Mouse (Mus musculus): ENCODE data around the gene Dennd4a. TPM values are rescaled to one million over a fixed set of nuclear protein-coding genes. Genes with fewer than 3 reads are reported as not detected.

Gene Dennd4a
- polyA plus RNA-seq, 1 experiment = 2.2 TPM

- no peak overlapping the region for H3K4me3 ChIP-seq (ENCODE audit: low read depth, low read length)
- no peak overlapping the region for H3K27ac ChIP-seq (ENCODE audit: insufficient read depth, low read depth, low read length)
- no peaks in the 10 kb centered on the region for H3K4me1 ChIP-seq (ENCODE audit: control insufficient read depth, insufficient read depth, insufficient read length, low read length)
- H3K36me3 ChIP-seq (ENCODE audit: control insufficient read depth, insufficient read depth, low read length) = no peaks in the 10 kb centered on the region
- H3K27me3 ChIP-seq (ENCODE audit: control insufficient read depth, insufficient read depth, low read length) = no peaks in the 10 kb centered on the region
- 51% methylated on average over 5 of the region's 5 CpGs for WGBS
- TF ChIP-seq POLR2A (IDR thresholded peaks at IDR 0.05; ENCODE audit: low read depth, low read length) = no peak
- TF ChIP-seq CTCF (IDR thresholded peaks at IDR 0.05; ENCODE audit: extremely low read depth, insufficient read length, insufficient replicate concordance, low read depth, low read length) = no peak
These were observed 5.3 kb upstream of the Dennd4a start for GRCm38 (mm10) chr9:64805875-64806274.

DNA sequence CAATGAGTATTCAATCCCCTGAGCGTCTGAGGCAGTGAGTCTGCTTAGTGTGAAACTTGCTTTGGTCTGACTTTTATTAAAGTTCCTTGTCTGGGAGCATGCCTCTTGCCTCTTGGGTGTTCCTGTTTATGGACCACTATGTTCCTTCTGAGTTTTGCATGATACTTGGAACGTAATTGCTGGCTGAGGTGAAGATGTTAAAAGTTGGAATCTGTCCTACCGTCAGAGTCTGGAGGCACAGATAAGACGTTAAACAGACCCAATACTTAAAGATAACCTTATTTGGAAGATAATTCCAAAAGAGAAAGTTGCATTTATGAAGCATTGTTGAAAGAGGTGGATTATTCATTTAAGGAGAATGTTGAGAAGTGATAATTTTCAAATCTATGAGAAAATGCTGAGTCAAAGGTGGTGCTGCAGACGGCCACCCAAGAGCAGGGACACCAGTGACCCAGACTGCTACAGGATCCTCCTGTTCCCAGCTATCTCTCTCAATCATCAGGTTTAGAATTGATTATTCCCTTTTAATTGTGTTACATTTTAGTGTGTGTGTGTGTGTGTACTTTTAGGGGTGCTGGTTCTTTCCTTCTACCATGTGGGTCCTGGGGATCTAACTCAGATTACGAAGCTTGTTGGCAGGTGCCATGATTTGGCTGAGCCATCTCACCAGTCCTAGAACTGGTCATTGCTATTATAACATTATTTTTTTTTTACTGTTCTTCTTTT, 4.6 kb upstream of the Dennd4a start:
- no peak for TF ChIP-seq POLR2A (IDR thresholded peaks at IDR 0.05; ENCODE audit: low read depth, low read length)
- TF ChIP-seq CTCF (IDR thresholded peaks at IDR 0.05; ENCODE audit: extremely low read depth, insufficient read length, insufficient replicate concordance, low read depth, low read length) = no peak
- Histone ChIP-seq H3K27ac (ENCODE audit: insufficient read depth, low read depth, low read length) (no peak overlapping the region), H3K4me3 (ENCODE audit: low read depth, low read length) (no peak overlapping the region), H3K36me3 (ENCODE audit: control insufficient read depth, insufficient read depth, low read length) (no peaks in the 10 kb centered on the region), H3K27me3 (ENCODE audit: control insufficient read depth, insufficient read depth, low read length) (no peaks in the 10 kb centered on the region), H3K4me1 (ENCODE audit: control insufficient read depth, insufficient read depth, insufficient read length, low read length) (no peaks in the 10 kb centered on the region)
- WGBS = 45% methylated on average over 6 of the region's 6 CpGs

DNA sequence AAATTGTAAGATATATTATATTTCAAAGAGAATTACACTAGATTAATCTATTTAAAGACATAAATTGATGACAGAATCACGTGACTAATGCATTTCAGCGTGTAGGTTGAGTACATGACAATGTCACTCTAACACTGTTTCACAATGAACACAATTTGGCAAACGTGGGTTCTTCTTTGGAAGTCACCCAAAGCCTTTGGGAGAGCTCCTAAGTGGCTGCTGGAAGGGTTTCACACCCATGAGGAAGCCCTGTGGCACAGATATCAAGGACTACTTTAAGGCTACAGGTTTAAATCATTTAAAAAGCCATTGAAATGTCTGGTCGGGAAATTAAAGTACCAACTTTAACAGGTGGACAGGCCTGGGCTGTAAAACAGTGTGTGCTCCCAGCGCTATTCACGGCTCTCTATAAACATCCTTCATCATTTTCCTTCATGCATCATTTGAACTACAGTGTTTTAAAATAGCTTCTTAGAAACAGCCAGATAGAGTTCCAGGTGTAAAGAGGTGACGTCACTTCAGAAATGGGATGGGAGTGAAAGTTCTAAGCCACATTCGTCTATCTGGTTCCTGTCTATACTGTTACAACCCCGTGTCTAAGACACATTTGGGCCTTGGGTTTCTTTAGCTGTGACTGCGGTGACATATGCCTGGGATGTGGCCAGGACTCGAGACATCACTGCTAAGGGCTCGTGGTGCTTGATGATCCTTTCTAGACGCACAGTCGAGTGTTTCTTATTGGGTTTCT, 3.9 kb upstream of the Dennd4a start:
- no peak for TF ChIP-seq POLR2A (IDR thresholded peaks at IDR 0.05; ENCODE audit: low read depth, low read length)
- TF ChIP-seq CTCF (IDR thresholded peaks at IDR 0.05; ENCODE audit: extremely low read depth, insufficient read length, insufficient replicate concordance, low read depth, low read length) = no peak
- Histone ChIP-seq H3K27me3 (ENCODE audit: control insufficient read depth, insufficient read depth, low read length) (no peaks in the 10 kb centered on the region), H3K27ac (ENCODE audit: insufficient read depth, low read depth, low read length) (no peak overlapping the region), H3K36me3 (ENCODE audit: control insufficient read depth, insufficient read depth, low read length) (no peaks in the 10 kb centered on the region), H3K4me3 (ENCODE audit: low read depth, low read length) (no peak overlapping the region), H3K4me1 (ENCODE audit: control insufficient read depth, insufficient read depth, insufficient read length, low read length) (no peaks in the 10 kb centered on the region)
- WGBS = 70% methylated on average over 14 of the region's 14 CpGs

GRCm38 (mm10) chr9:64809851-64810250, 1.3 kb upstream of the Dennd4a start:
- H3K27me3 ChIP-seq (ENCODE audit: control insufficient read depth, insufficient read depth, low read length) = no peaks in the 10 kb centered on the region
- H3K4me1 ChIP-seq (ENCODE audit: control insufficient read depth, insufficient read depth, insufficient read length, low read length) = no peaks in the 10 kb centered on the region
- 88% methylated on average over 3 of the region's 3 CpGs for WGBS
- no peak overlapping the region for H3K4me3 ChIP-seq (ENCODE audit: low read depth, low read length)
- H3K36me3 ChIP-seq (ENCODE audit: control insufficient read depth, insufficient read depth, low read length) = no peaks in the 10 kb centered on the region
- H3K27ac ChIP-seq (ENCODE audit: insufficient read depth, low read depth, low read length) = no peak overlapping the region
- TF ChIP-seq CTCF (IDR thresholded peaks at IDR 0.05; ENCODE audit: extremely low read depth, insufficient read length, insufficient replicate concordance, low read depth, low read length) (no peak), POLR2A (IDR thresholded peaks at IDR 0.05; ENCODE audit: low read depth, low read length) (no peak)

DNA sequence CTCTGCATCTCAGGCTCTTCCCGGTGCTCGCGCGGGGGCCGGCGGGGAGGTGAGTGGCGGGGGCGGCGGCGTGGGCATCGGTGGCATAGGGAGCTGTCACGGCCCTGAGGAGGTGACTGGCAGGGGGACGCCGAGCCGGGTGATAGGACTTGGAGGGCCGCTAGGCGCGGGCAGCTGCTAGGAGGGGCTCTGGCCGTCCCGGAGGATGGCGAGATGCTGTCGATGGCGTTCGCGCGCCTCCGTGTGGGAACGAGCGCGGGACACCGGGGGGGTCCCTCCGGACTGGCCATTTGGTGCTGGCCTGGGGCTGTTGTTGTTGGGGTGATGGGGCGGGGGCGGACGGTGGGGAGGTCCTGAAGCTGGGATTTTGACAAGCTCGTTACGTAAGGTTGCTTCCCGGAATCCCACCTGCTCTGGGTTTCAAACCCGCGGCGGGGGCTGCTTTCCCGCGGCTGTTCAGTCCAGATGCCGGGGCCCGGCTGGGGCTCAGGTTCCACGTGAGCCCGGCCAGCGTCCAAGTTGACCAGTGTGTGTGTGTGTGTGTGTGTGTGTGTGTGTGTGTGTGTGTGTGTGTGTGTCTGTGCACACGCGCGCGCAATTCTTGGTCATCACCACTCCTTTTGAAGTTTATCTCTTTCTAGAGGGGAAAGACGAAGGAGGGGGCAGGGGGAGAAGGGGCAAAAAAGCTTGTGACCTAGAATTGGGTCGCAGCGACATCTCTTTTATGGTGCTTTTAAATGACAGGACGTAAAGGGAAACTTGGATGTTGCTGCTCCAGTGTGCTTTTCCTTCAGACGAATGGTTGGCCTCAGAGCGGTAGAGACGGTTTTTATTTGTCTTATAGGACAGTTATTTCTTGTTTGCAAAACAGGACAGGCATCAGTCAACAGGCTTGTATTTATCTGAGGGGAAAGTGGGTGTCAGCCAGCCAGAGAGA, 666 bp downstream of the Dennd4a start:
- WGBS = 2% methylated on average over 58 of the region's 59 CpGs
- no peak for TF ChIP-seq POLR2A (IDR thresholded peaks at IDR 0.05; ENCODE audit: low read depth, low read length)
- TF ChIP-seq CTCF (IDR thresholded peaks at IDR 0.05; ENCODE audit: extremely low read depth, insufficient read length, insufficient replicate concordance, low read depth, low read length) = no peak
- Histone ChIP-seq H3K4me1 (ENCODE audit: control insufficient read depth, insufficient read depth, insufficient read length, low read length) (no peaks in the 10 kb centered on the region), H3K27ac (ENCODE audit: insufficient read depth, low read depth, low read length) (no peak overlapping the region), H3K27me3 (ENCODE audit: control insufficient read depth, insufficient read depth, low read length) (no peaks in the 10 kb centered on the region), H3K4me3 (ENCODE audit: low read depth, low read length) (peak overlapping the region; percentile 79), H3K36me3 (ENCODE audit: control insufficient read depth, insufficient read depth, low read length) (no peaks in the 10 kb centered on the region)

GRCm38 (mm10) chr9:64812475-64812860, 1.3 kb downstream of the Dennd4a start:
- 45% methylated on average over 1 of the region's 1 CpGs for WGBS
- Histone ChIP-seq H3K36me3 (ENCODE audit: control insufficient read depth, insufficient read depth, low read length) (no peaks in the 10 kb centered on the region), H3K4me1 (ENCODE audit: control insufficient read depth, insufficient read depth, insufficient read length, low read length) (no peaks in the 10 kb centered on the region), H3K27me3 (ENCODE audit: control insufficient read depth, insufficient read depth, low read length) (no peaks in the 10 kb centered on the region), H3K4me3 (ENCODE audit: low read depth, low read length) (no peak overlapping the region), H3K27ac (ENCODE audit: insufficient read depth, low read depth, low read length) (no peak overlapping the region)
- no peak for TF ChIP-seq CTCF (IDR thresholded peaks at IDR 0.05; ENCODE audit: extremely low read depth, insufficient read length, insufficient replicate concordance, low read depth, low read length)
- no peak for TF ChIP-seq POLR2A (IDR thresholded peaks at IDR 0.05; ENCODE audit: low read depth, low read length)
